Mouse (Mus musculus) gastrocnemius, postnatal 4 days (tissue): ENCODE data around the gene Gm5136. TPM values are rescaled to one million over a fixed set of nuclear protein-coding genes. Genes with fewer than 3 reads are reported as not detected.

Experiments
- DNase-seq, 2 experiments: peaks; one replicate each; pipeline ENCODE4 v3.0.0; 2021 to 2022; ENCODE audit warnings: low spot score in 2 of 2, mixed read lengths in 2 of 2
- total RNA-seq, 2 experiments: library from RNA; stranded (reverse); gene quantifications; 2 replicates each; pipeline ENCODE4 v1.2.3; 2021

Gm5136 gene
- total RNA-seq, 2 experiments from 2014 or later: not detected

DNA sequence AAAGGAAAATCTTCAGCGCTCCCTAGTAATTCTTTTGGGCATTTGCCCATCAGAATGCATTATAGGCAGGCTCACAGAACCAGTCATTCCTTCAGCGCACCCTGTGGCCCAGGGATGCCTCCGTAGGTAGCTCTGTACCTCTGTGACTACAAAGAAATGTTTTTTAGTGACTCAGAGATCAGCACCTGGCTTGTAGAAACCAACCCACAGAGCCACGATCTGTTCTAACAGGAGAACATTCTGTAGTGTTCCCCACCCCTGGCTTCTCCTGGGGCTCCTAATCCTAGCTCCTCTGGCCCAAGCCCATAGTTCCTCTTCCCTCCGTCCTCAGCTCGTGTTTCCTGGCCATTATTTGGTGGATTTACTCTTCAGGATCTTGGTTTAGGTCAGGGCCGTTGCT lies 50.8 kb downstream of the Gm5136 start:
- DNase-seq: no peak
